Comparison of ENCODE assay signal across 8 mouse cellular contexts in genomic region chr15:102316263-102316662, GRCm38 (mm10). TPM values are rescaled to one million over a fixed set of nuclear protein-coding genes. Genes with fewer than 3 reads are reported as not detected.
DNase-seq lines count a peak whose midpoint lies in the region; ATAC-seq and TF ChIP-seq lines count a peak whose summit lies in the region.

No protein-coding gene starts in this region.

- H3K4me2 ChIP-seq in forebrain, embryonic 14.5 days (ENCODE audit: low read length): no peak overlapping the region
- no peak overlapping the region for H3K4me2 ChIP-seq in forebrain, embryonic 16.5 days (ENCODE audit: low read length)

- no peak for ATAC-seq in forebrain, embryonic 14.5 days
- no peak; the same call in 1 of the 2 replicates for ATAC-seq in forebrain, embryonic 16.5 days

- H3K4me1 ChIP-seq in forebrain, embryonic 14.5 days (ENCODE audit: control insufficient read depth, insufficient read depth, low read length): no peaks in the 10 kb centered on the region
- H3K4me1 ChIP-seq in forebrain, embryonic 16.5 days (replicated peaks; ENCODE audit: control insufficient read depth, insufficient read depth, low read length): no peaks in the 10 kb centered on the region
- H3K4me1 ChIP-seq in bone marrow macrophage, adult 2 months (ENCODE audit: control insufficient read depth, insufficient read depth, low read length): peaks cover 26% of the 10 kb centered on the region

- no peak for TF ChIP-seq POLR2A in bone marrow macrophage, adult 2 months (IDR thresholded peaks at IDR 0.05; ENCODE audit: borderline replicate concordance, low read depth, low read length)

- no peak overlapping the region for H3K9ac ChIP-seq in forebrain, embryonic 14.5 days (ENCODE audit: low read length)
- no peak overlapping the region for H3K9ac ChIP-seq in forebrain, embryonic 16.5 days (replicated peaks; ENCODE audit: low read depth, low read length)

- no peaks in the 10 kb centered on the region for H3K27me3 ChIP-seq in forebrain, embryonic 14.5 days (replicated peaks; ENCODE audit: control insufficient read depth, insufficient read depth, low read length)
- H3K27me3 ChIP-seq in forebrain, embryonic 16.5 days (replicated peaks; ENCODE audit: control insufficient read depth, insufficient read depth, low read length): no peaks in the 10 kb centered on the region
- H3K27me3 ChIP-seq in C2C12 (ENCODE audit: control insufficient read depth, insufficient read depth, insufficient read length): no peaks in the 10 kb centered on the region

- peak; percentile 67 for DNase-seq in forebrain, embryonic 14.5 days (ENCODE audit: low spot score)
- DNase-seq in frontal cortex, postnatal 25 days (ENCODE audit: low spot score in 2 of 2): peak; percentile 42 to 51
- DNase-seq in kidney, postnatal 36 days: peak; percentile 65 to 87
- peak; percentile 55 to 80 for DNase-seq in lung, postnatal 4 days
- DNase-seq in spleen, postnatal 36 days (ENCODE audit: low spot score in 2 of 2): peak; percentile 64 to 71

- H3ac ChIP-seq in C2C12 (ENCODE audit: control insufficient read depth, insufficient read length, low read depth): no peak overlapping the region

- peak; percentile 52 for TF ChIP-seq CTCF in C2C12 (IDR thresholded peaks at IDR 0.05; ENCODE audit: control insufficient read depth, insufficient read depth, insufficient read length)
- peak; percentile 57; the same call in 1 of the 2 replicates for TF ChIP-seq CTCF in bone marrow macrophage, adult 2 months (IDR thresholded peaks at IDR 0.05; ENCODE audit: low read depth, low read length)

- H3K79me2 ChIP-seq in C2C12 (ENCODE audit: control insufficient read depth, insufficient read depth): no peaks in the 10 kb centered on the region

- no peaks in the 10 kb centered on the region for H3K79me3 ChIP-seq in C2C12 (ENCODE audit: low read depth)

- 88% methylated on average over 6 of the region's 6 CpGs for WGBS in forebrain, embryonic 14.5 days
- 90% methylated on average over 6 of the region's 6 CpGs for WGBS in forebrain, embryonic 16.5 days

- H3K4me3 ChIP-seq in forebrain, embryonic 14.5 days (ENCODE audit: low read depth, low read length): no peak overlapping the region
- H3K4me3 ChIP-seq in forebrain, embryonic 16.5 days (replicated peaks; ENCODE audit: low read length): no peak overlapping the region
- no peak overlapping the region for H3K4me3 ChIP-seq in C2C12 (ENCODE audit: insufficient read depth, poor library complexity, severe bottlenecking)
- H3K4me3 ChIP-seq in bone marrow macrophage, adult 2 months (ENCODE audit: insufficient read depth, low read length): no peak overlapping the region

- H3K27ac ChIP-seq in forebrain, embryonic 14.5 days (ENCODE audit: low read depth, low read length): no peak overlapping the region
- no peak overlapping the region for H3K27ac ChIP-seq in forebrain, embryonic 16.5 days (ENCODE audit: low read length)
- H3K27ac ChIP-seq in bone marrow macrophage, adult 2 months (ENCODE audit: insufficient read depth, low read depth, low read length): peak overlapping the region; percentile 54

- no peaks in the 10 kb centered on the region for H3K9me3 ChIP-seq in forebrain, embryonic 14.5 days (replicated peaks; ENCODE audit: control insufficient read depth, low read length)
- no peaks in the 10 kb centered on the region for H3K9me3 ChIP-seq in forebrain, embryonic 16.5 days (ENCODE audit: control insufficient read depth, low read length)

- H3K36me3 ChIP-seq in forebrain, embryonic 14.5 days (ENCODE audit: control insufficient read depth, insufficient read depth, low read length): peaks cover 67% of the 10 kb centered on the region
- H3K36me3 ChIP-seq in forebrain, embryonic 16.5 days (ENCODE audit: control insufficient read depth, insufficient read depth): no peaks in the 10 kb centered on the region
- peaks cover 99% of the 10 kb centered on the region for H3K36me3 ChIP-seq in C2C12 (ENCODE audit: control insufficient read depth, insufficient read depth)

TF ChIP-seq in C2C12, 6 proteins besides CTCF, POLR2A, EP300 and RAD21:
- TF ChIP-seq MYOD1 (IDR thresholded peaks at IDR 0.05; ENCODE audit: control insufficient read depth, insufficient read length, low read depth) (no peak), MAX (IDR thresholded peaks at IDR 0.05) (peak; percentile 34)

RNA-seq across cellular contexts. Expression of gene Pfdn5, which starts 9.7 kb away (rescaled TPM):
- polyA plus RNA-seq in forebrain, embryonic 14.5 days (2014; fragmentation: Nextera tagmentation; extraction: Ambion mirVana): 509 and 642 TPM in 2 replicates
- 429 and 443 TPM in 2 replicates for polyA plus RNA-seq in forebrain, embryonic 16.5 days (2015; fragmentation: Nextera tagmentation; extraction: Ambion mirVana)
- 378 TPM for polyA plus RNA-seq in C2C12 (2012; fragmentation: generic; extraction: Trizol)
- 542 and 550 TPM in 2 replicates for polyA plus RNA-seq in bone marrow macrophage, adult 2 months (2012; ENCODE audit: insufficient read depth, insufficient read length, missing spikeins)

RNA-seq across cellular contexts. Expression of gene Myg1, which starts 15.2 kb away (rescaled TPM):
- polyA plus RNA-seq in forebrain, embryonic 14.5 days (2014; fragmentation: Nextera tagmentation; extraction: Ambion mirVana): 90.9 and 108 TPM in 2 replicates
- 105 and 111 TPM in 2 replicates for polyA plus RNA-seq in forebrain, embryonic 16.5 days (2015; fragmentation: Nextera tagmentation; extraction: Ambion mirVana)
- 152 TPM for polyA plus RNA-seq in C2C12 (2012; fragmentation: generic; extraction: Trizol)
- 41.5 and 46.2 TPM in 2 replicates for polyA plus RNA-seq in bone marrow macrophage, adult 2 months (2012; ENCODE audit: insufficient read depth, insufficient read length, missing spikeins)

RNA-seq across cellular contexts. Expression of gene Espl1, which starts 20.2 kb away (rescaled TPM):
- 11.5 and 13.5 TPM in 2 replicates for polyA plus RNA-seq in forebrain, embryonic 14.5 days (2014; fragmentation: Nextera tagmentation; extraction: Ambion mirVana)
- polyA plus RNA-seq in forebrain, embryonic 16.5 days (2015; fragmentation: Nextera tagmentation; extraction: Ambion mirVana): 10.9 and 11.7 TPM in 2 replicates
- polyA plus RNA-seq in C2C12 (2012; fragmentation: generic; extraction: Trizol): 47.0 TPM
- 15.6 and 17.9 TPM in 2 replicates for polyA plus RNA-seq in bone marrow macrophage, adult 2 months (2012; ENCODE audit: insufficient read depth, insufficient read length, missing spikeins)

RNA-seq across cellular contexts. Expression of gene Aaas, which starts 34.3 kb away (rescaled TPM):
- polyA plus RNA-seq in forebrain, embryonic 14.5 days (2014; fragmentation: Nextera tagmentation; extraction: Ambion mirVana): 43.2 and 48.2 TPM in 2 replicates
- polyA plus RNA-seq in forebrain, embryonic 16.5 days (2015; fragmentation: Nextera tagmentation; extraction: Ambion mirVana): 42.0 and 44.7 TPM in 2 replicates
- 217 TPM for polyA plus RNA-seq in C2C12 (2012; fragmentation: generic; extraction: Trizol)
- polyA plus RNA-seq in bone marrow macrophage, adult 2 months (2012; ENCODE audit: insufficient read depth, insufficient read length, missing spikeins): 35.7 and 39.7 TPM in 2 replicates

RNA-seq across cellular contexts. Expression of gene Mfsd5, which starts 37.0 kb away (rescaled TPM):
- polyA plus RNA-seq in forebrain, embryonic 14.5 days (2014; fragmentation: Nextera tagmentation; extraction: Ambion mirVana): 43.8 and 48.8 TPM in 2 replicates
- polyA plus RNA-seq in forebrain, embryonic 16.5 days (2015; fragmentation: Nextera tagmentation; extraction: Ambion mirVana): 50.6 and 52.8 TPM in 2 replicates
- polyA plus RNA-seq in C2C12 (2012; fragmentation: generic; extraction: Trizol): 126 TPM
- 71.6 and 78.4 TPM in 2 replicates for polyA plus RNA-seq in bone marrow macrophage, adult 2 months (2012; ENCODE audit: insufficient read depth, insufficient read length, missing spikeins)
